Mouse (Mus musculus) ES-Bruce4 (cell line): ENCODE results near the gene Gm31371. TPM values are rescaled to one million over a fixed set of nuclear protein-coding genes. Genes with fewer than 3 reads are reported as not detected.
"Not testable (repeated sequence)": the region's sequence is repeated elsewhere in the genome, so short reads cannot be mapped to it uniquely, and the experiment has no call there.

ENCODE experiments used
- H3K27ac ChIP-seq: 2 replicates; pipeline ENCODE4 v1.5.1; 2012; ENCODE audit warnings: low read length, inconsistent platforms; ENCODE audit not compliant: insufficient read depth
- H3K27me3 ChIP-seq: 2 replicates; pipeline ENCODE4 v1.6.1; 2012; ENCODE audit warnings: mild to moderate bottlenecking, low read length, inconsistent platforms; ENCODE audit not compliant: control insufficient read depth, poor library complexity, insufficient read depth, severe bottlenecking
- H3K36me3 ChIP-seq: 2 replicates; pipeline ENCODE4 v1.6.1; 2012; ENCODE audit warnings: inconsistent platforms, mild to moderate bottlenecking, low read length, moderate library complexity; ENCODE audit not compliant: control insufficient read depth, poor library complexity, insufficient read depth, severe bottlenecking
- H3K4me1 ChIP-seq: one replicate; pipeline ENCODE4 v1.8.1; 2011; ENCODE audit warnings: low read length; ENCODE audit not compliant: control insufficient read depth, insufficient read depth
- H3K4me3 ChIP-seq: 2 replicates; pipeline ENCODE4 v1.5.1; 2011; ENCODE audit warnings: low read depth, mild to moderate bottlenecking, low read length
- H3K9ac ChIP-seq: 2 replicates; pipeline ENCODE4 v1.6.1; 2012; ENCODE audit warnings: low read depth, mild to moderate bottlenecking, inconsistent platforms; ENCODE audit not compliant: poor library complexity, severe bottlenecking
- H3K9me3 ChIP-seq: replicated peaks from 2 replicates; pipeline ENCODE4 v1.6.1; 2012; ENCODE audit warnings: mild to moderate bottlenecking, low read length, inconsistent platforms; ENCODE audit not compliant: control insufficient read depth, poor library complexity, insufficient read depth, severe bottlenecking
- CTCF ChIP-seq: IDR thresholded peaks from one replicate; pipeline ENCODE4 v1.8.1; 2011; ENCODE audit warnings: low read depth, low read length
- EP300 ChIP-seq: IDR thresholded peaks from 2 replicates; pipeline ENCODE4 v1.6.1; 2011; ENCODE audit warnings: low read depth, low read length; ENCODE audit not compliant: insufficient read depth
- POLR2A ChIP-seq: IDR thresholded peaks from one replicate; pipeline ENCODE4 v1.8.1; 2011; ENCODE audit warnings: low read length; ENCODE audit not compliant: insufficient read depth
- polyA plus RNA-seq: library from polyadenylated mRNA; stranded (reverse); fragments of >200 nt; gene quantifications from 2 replicates; pipeline ENCODE4 v1.2.4, GENCODE M21; 2011; ENCODE audit warnings: low read depth; ENCODE audit not compliant: missing spikeins, insufficient read depth, insufficient read length

Gene Gm31371
- polyA plus RNA-seq: not detected in 2 replicates

DNA sequence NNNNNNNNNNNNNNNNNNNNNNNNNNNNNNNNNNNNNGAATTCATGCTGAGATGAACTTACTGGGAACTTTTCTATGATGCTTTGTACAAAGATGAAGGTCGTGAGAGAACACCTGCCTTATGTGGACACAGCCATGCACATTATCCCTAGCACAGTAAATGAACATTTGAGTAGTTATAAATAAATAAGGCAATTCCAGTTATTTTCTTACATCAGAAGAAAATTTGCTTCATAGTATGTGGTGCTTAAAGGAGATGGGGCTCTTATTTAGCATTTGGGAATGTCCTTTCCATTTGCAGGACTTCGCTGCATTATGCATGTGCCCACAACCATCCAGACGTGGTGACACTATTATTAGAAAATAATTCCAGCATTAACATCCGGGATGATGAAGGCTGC, at the start of gene Gm31371:
TSS of gene Gm31371 (plus strand) at position 301 of the 400 bp plus-strand sequence.
- H3K36me3 ChIP-seq, H3K9ac ChIP-seq, H3K4me1 ChIP-seq, H3K9me3 ChIP-seq, H3K27me3 ChIP-seq, H3K27ac ChIP-seq, H3K4me3 ChIP-seq: not testable (repeated sequence)

- H3K36me3 ChIP-seq, H3K4me3 ChIP-seq, H3K4me1 ChIP-seq, H3K27ac ChIP-seq, H3K9me3 ChIP-seq, H3K27me3 ChIP-seq, H3K9ac ChIP-seq: not testable (repeated sequence)
These were observed 3.3 kb downstream of the Gm31371 start for GRCm38 (mm10) chr8:19906425-19907055.

- not testable (repeated sequence) for H3K36me3 ChIP-seq, H3K9me3 ChIP-seq, H3K27ac ChIP-seq, H3K27me3 ChIP-seq, H3K4me3 ChIP-seq, H3K4me1 ChIP-seq, H3K9ac ChIP-seq
These were observed 5.7 kb downstream of the Gm31371 start for GRCm38 (mm10) chr8:19908841-19909321.

DNA sequence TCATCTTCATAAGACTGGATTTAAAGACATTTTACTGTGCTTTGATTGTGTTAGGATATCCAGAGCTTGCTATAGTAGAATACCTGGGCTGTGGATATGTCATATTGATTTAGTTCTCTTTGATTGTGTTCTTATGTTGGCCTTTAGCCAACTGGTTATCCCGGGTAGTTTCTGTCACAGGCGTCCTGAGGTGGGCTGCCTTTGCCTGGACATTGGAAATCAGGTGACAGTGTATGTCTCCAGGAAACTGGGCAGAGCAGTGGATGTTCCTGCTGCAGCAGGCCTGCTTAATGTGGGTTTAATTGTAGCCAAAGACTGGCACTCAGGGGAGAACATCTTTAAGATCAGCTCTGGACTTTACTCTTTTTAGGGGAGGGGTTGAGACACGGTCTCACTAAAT, 15.9 kb downstream of the Gm31371 start:
- not testable (repeated sequence) for H3K9me3 ChIP-seq, H3K36me3 ChIP-seq, H3K9ac ChIP-seq, H3K4me1 ChIP-seq, H3K27ac ChIP-seq, H3K27me3 ChIP-seq, H3K4me3 ChIP-seq

GRCm38 (mm10) chr8:19934274-19934673, 31.1 kb downstream of the Gm31371 start:
- H3K27ac ChIP-seq, H3K36me3 ChIP-seq, H3K9me3 ChIP-seq, H3K27me3 ChIP-seq, H3K4me1 ChIP-seq, H3K4me3 ChIP-seq, H3K9ac ChIP-seq: not testable (repeated sequence)

- not testable (repeated sequence) for H3K27me3 ChIP-seq, H3K9me3 ChIP-seq, H3K9ac ChIP-seq, H3K36me3 ChIP-seq, H3K27ac ChIP-seq, H3K4me3 ChIP-seq, H3K4me1 ChIP-seq
These were observed 32.4 kb downstream of the Gm31371 start for GRCm38 (mm10) chr8:19935541-19936030.

- no peak for TF ChIP-seq CTCF
- TF ChIP-seq POLR2A: no peak
- no peak for TF ChIP-seq EP300
- H3K4me1 ChIP-seq: no peaks in the 10 kb centered on the region
- no peaks in the 10 kb centered on the region for H3K9me3 ChIP-seq
- H3K27me3 ChIP-seq: no peaks in the 10 kb centered on the region
- no peaks in the 10 kb centered on the region for H3K36me3 ChIP-seq
- no peak overlapping the region for H3K9ac ChIP-seq
- H3K27ac ChIP-seq: no peak overlapping the region
- H3K4me3 ChIP-seq: no peak overlapping the region
These were observed 57.7 kb downstream of the Gm31371 start for GRCm38 (mm10) chr8:19960935-19961334.

- H3K27me3 ChIP-seq, H3K4me3 ChIP-seq, H3K36me3 ChIP-seq, H3K9ac ChIP-seq, H3K27ac ChIP-seq, H3K4me1 ChIP-seq, H3K9me3 ChIP-seq: not testable (repeated sequence)
These were observed 60.6 kb downstream of the Gm31371 start for GRCm38 (mm10) chr8:19963766-19964165.

- not testable (repeated sequence) for H3K4me3 ChIP-seq, H3K27ac ChIP-seq, H3K36me3 ChIP-seq, H3K9ac ChIP-seq, H3K9me3 ChIP-seq, H3K4me1 ChIP-seq, H3K27me3 ChIP-seq
These were observed 65.0 kb downstream of the Gm31371 start for GRCm38 (mm10) chr8:19968151-19968550.
